Mouse (Mus musculus) heart, adult 2 months (tissue): ENCODE data around the gene Tmem39a.

Experiments used
- CTCF ChIP-seq: fragments of 200-600 bp; IDR thresholded peaks from 2 replicates; pipeline ENCODE4 v1.8.1; 2022; ENCODE audit warnings: antibody characterized with exemption, mild to moderate bottlenecking, moderate library complexity
- POLR2A ChIP-seq: fragments of 200-500 bp; IDR thresholded peaks from 2 replicates; pipeline ENCODE4 v1.6.1; 2011; ENCODE audit warnings: mild to moderate bottlenecking, low read depth, low read length, control low read depth; ENCODE audit not compliant: insufficient read depth

- no peak for TF ChIP-seq CTCF
- no peak for TF ChIP-seq POLR2A
These were observed 44.7 kb downstream of the Tmem39a start for GRCm38 (mm10) chr16:38602989-38603804.
